Mouse (Mus musculus) cerebral cortex, adult 2 months (tissue): ENCODE data around the gene Ascl2.

Experiments
- WGBS: fragments of 180-500 bp; shearing (Covaris S2); methylation state at CpG from one replicate; pipeline ENCODE4 v1.1.7; 2018; 5-methylcytosine and 5-hydroxymethylcytosine counted together

Ascl2 gene

GRCm38 (mm10) chr7:142968809-142969511 lies at the start of gene Ascl2:
Gene Ascl2, minus strand, starts transcription at chr7:142969264.
- WGBS: under 1% methylated on average over 51 of the region's 51 CpGs

GRCm38 (mm10) chr7:143017181-143017580 lies 48.1 kb upstream of the Ascl2 start:
- WGBS: 83% methylated on average over 4 of the region's 4 CpGs

GRCm38 (mm10) chr7:143016424-143017142 lies 47.5 kb upstream of the Ascl2 start:
- WGBS: 49% methylated on average over 9 of the region's 9 CpGs

- WGBS: 7% methylated on average over 1 of the region's 1 CpGs
These were observed 46.8 kb upstream of the Ascl2 start for GRCm38 (mm10) chr7:143015755-143016423.

DNA sequence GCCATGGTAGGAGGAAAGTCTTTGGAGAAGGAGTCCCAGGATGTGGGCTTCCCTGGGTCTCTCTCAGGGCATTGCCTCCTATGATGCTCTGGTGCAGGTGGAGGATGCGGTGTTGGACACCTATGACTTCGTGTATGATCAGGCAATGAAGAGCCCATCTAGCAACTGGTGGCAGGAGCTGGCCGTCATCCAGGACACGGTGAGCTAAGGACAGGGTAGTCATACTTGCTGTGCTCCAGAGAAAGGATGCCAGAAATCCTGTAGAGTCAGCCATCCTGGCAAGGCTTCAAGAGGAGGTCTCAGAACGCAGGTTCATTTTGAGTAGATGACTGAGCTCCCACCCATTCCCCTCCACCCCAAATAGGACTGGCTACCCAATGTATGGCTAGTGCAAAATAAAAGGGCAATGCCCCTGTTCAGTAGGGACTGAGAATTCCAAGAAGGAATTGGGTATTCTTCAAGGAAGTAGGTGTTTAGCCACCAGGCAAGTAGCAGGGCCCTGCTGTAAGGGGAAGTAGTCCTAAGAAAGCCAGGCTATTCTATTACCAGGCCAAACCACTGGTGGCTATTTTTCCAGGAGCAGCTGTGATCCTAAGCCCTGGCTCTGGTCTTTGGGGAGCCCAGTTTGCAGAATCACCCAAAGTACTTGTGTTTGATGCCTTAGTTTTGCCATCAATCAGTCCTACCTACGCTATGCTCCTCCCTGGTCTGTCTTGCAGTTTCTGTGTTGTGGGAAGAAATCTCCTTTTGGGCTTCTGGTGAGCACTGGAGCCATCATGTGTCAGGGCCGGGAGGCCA lies 46.0 kb upstream of the Ascl2 start:
- 80% methylated on average over 7 of the region's 7 CpGs for WGBS

DNA sequence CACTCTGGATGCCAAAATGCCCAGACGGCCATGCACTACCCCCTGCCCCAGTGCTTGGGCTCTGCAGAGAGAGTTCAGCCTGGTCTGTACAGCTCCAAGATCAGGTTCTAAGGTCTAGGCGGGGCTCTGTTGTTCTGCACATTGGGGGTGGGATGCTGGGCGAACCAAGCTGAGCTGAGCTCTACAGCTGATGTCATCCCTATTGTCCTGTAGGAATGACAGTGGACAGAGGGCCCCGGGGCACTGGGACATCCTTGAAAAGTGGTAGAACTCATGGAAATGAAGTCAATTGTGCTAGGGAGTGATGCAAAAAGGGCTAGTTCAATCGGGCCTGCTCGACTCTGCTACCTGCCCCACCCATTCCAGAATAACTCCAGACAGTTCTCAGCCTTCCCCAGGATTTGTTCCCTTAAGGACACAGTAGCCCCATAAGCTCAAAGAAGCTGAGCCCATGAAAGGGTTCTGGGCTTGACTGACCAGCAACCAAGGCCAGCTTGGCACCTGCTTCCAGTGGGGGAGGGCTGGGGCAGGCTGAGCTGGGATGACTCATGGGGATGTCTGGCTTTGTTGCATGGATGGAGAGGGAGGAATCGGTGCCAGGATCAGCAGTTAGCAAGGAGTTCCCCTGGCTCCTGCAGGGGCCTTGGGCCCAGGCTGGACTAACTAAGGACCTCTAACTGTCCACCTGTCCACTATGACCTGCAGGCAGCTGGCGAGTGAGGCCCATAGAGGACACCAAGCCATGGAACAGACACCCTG lies 44.5 kb upstream of the Ascl2 start:
- 52% methylated on average over 8 of the region's 8 CpGs for WGBS

DNA sequence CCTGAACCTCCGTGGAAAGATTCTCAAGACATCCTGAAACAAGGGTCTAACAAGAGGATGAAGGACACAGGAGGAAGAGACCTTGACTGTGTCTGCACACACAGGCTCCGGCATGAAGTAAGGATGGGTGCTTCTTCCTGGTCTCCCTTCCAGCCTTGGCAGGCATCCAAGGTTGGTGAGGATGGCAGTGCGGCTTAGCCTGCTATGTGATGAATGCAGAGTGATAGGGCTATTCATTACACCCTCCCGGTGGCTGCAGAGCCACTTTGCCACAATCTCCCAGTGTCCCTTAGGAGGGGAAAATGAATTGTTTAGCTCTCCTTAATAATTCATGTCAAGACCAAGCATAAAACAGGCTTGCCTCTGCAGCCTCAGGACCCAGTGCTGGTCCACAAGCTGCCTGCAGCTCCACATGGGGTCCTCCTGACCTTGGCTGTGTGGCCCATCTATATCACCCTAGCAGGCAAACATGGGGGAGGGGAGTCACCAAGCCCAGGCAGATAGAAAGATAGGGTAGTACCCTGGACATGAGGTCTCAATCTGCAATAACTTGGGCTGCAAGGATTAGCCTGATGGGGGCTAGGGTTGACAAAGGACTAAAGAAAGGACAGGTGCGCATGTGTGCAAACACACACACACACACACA lies 43.3 kb upstream of the Ascl2 start:
- 59% methylated on average over 5 of the region's 5 CpGs for WGBS

- WGBS: 100% methylated on average over 1 of the region's 1 CpGs
These were observed 42.2 kb upstream of the Ascl2 start for GRCm38 (mm10) chr7:143011226-143011625.

GRCm38 (mm10) chr7:143009996-143010395 lies 40.9 kb upstream of the Ascl2 start:
- 85% methylated on average over 4 of the region's 4 CpGs for WGBS

- WGBS: 40% methylated on average over 4 of the region's 4 CpGs
These were observed 40.1 kb upstream of the Ascl2 start for GRCm38 (mm10) chr7:143008996-143009665.

DNA sequence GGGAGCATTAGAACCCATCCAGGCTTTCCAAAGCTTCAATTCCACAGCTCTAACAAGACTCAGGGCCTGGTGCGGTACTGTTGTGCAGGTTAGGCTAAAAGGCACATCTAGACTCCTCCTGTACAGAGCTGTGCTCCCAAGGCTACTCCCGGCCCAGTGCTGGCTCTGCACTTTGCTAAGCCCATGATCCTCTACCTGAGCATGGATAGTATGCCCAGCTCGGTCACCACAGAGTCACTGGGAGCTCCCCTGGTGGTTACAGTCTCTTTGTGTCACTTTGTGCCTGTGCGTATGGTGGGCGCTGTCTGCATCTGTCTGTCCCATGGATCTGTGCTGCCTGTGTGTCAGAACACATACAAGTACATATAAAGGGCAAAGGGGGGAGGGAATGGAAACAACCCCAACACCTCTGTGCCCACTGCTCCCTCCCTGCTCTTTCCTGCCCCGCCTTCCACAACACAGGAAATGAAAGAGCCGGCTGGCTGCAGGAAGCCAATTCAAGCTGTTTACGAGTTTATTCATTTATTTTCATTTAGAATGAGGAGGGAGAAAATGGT lies 39.4 kb upstream of the Ascl2 start:
- WGBS: 60% methylated on average over 8 of the region's 8 CpGs

- 43% methylated on average over 17 of the region's 17 CpGs for WGBS
These were observed 38.7 kb upstream of the Ascl2 start for GRCm38 (mm10) chr7:143007599-143008369.

GRCm38 (mm10) chr7:143006756-143007598 lies 37.9 kb upstream of the Ascl2 start:
- WGBS: 95% methylated on average over 8 of the region's 8 CpGs

- whole genome bisulfite sequencing: 100% methylated on average over 2 of the region's 2 CpGs
These were observed 37.2 kb upstream of the Ascl2 start for GRCm38 (mm10) chr7:143006097-143006755.

DNA sequence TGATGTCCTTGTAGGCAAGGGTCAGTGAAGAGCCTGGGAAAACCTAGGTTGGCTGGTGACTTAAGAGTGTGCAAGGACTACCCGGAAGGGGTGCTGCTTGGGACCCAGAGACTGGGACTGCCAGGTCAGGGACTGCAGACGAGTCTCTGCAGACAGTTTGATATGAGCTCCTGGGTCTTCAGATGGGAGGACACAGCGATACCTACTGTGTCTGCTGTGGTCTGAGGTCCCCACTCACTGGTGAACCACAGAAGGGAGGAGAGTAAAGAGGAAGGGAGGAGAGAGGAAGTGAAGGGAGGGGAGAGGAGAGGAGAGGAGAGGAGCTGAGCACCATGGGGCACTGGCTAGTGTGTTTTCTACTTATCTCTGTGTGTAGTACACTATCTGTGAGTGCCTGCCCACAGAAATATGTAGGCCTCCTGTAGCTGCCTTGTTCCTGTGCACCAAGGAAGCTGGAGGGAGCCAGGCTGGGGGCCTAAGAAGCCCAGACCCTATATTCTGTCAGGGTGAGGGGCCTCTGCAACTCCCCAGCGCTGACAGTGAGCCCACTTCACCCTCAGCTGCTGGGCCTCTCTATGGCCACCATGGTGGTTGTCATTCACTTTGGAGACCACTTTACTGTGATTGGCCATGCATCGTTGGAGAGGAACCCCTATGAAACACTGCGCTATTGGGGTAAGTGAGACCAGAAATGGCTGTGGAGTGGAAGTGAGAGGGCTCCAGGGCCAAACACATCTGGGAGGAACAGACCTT lies 36.5 kb upstream of the Ascl2 start:
- WGBS: 96% methylated on average over 6 of the region's 6 CpGs

GRCm38 (mm10) chr7:143004727-143005343 lies 35.8 kb upstream of the Ascl2 start, which contains the start of gene Tspan32:
Gene Tspan32, plus strand, starts transcription at chr7:143005046.
- WGBS: 90% methylated on average over 4 of the region's 4 CpGs
